Mouse (Mus musculus): Measurements from ENCODE around the gene Parp16. TPM values are rescaled to one million over a fixed set of nuclear protein-coding genes. Genes with fewer than 3 reads are reported as not detected.

The Parp16 gene
- polyA plus RNA-seq, 1 experiment = 2.9 TPM

GRCm38 (mm10) chr9:65177912-65178311, 17.2 kb upstream of the Parp16 start:
- Histone ChIP-seq H3K4me1 (ENCODE audit: control insufficient read depth, insufficient read depth, low read length) (no peaks in the 10 kb centered on the region), H3K4me3 (ENCODE audit: insufficient read depth, low read length) (no peak overlapping the region), H3K27ac (ENCODE audit: insufficient read depth, low read depth, low read length) (no peak overlapping the region)
- TF ChIP-seq POLR2A (IDR thresholded peaks at IDR 0.05; ENCODE audit: borderline replicate concordance, low read depth, low read length) = no peak
- TF ChIP-seq CTCF (IDR thresholded peaks at IDR 0.05; ENCODE audit: low read depth, low read length) = no peak

- Histone ChIP-seq H3K27ac (ENCODE audit: insufficient read depth, low read depth, low read length) (no peak overlapping the region), H3K4me3 (ENCODE audit: insufficient read depth, low read length) (no peak overlapping the region), H3K4me1 (ENCODE audit: control insufficient read depth, insufficient read depth, low read length) (no peaks in the 10 kb centered on the region)
- TF ChIP-seq CTCF (IDR thresholded peaks at IDR 0.05; ENCODE audit: low read depth, low read length) = no peak
- TF ChIP-seq POLR2A (IDR thresholded peaks at IDR 0.05; ENCODE audit: borderline replicate concordance, low read depth, low read length) = no peak
These were observed 16.6 kb upstream of the Parp16 start for GRCm38 (mm10) chr9:65178336-65179213.

- Histone ChIP-seq H3K4me1 (ENCODE audit: control insufficient read depth, insufficient read depth, low read length) (no peaks in the 10 kb centered on the region), H3K27ac (ENCODE audit: insufficient read depth, low read depth, low read length) (no peak overlapping the region), H3K4me3 (ENCODE audit: insufficient read depth, low read length) (no peak overlapping the region)
- no peak for TF ChIP-seq POLR2A (IDR thresholded peaks at IDR 0.05; ENCODE audit: borderline replicate concordance, low read depth, low read length)
- no peak for TF ChIP-seq CTCF (IDR thresholded peaks at IDR 0.05; ENCODE audit: low read depth, low read length)
These were observed 15.1 kb upstream of the Parp16 start for GRCm38 (mm10) chr9:65179817-65180624.

GRCm38 (mm10) chr9:65188599-65188998, 6.6 kb upstream of the Parp16 start:
- TF ChIP-seq POLR2A (IDR thresholded peaks at IDR 0.05; ENCODE audit: borderline replicate concordance, low read depth, low read length) = no peak
- TF ChIP-seq CTCF (IDR thresholded peaks at IDR 0.05; ENCODE audit: low read depth, low read length) = peak; percentile 37; the same call in 1 of the 2 replicates
- H3K4me3 ChIP-seq (ENCODE audit: insufficient read depth, low read length) = no peak overlapping the region
- H3K4me1 ChIP-seq (ENCODE audit: control insufficient read depth, insufficient read depth, low read length) = peaks cover 6% of the 10 kb centered on the region; the same call in 1 of the 2 replicates
- H3K27ac ChIP-seq (ENCODE audit: insufficient read depth, low read depth, low read length) = no peak overlapping the region

GRCm38 (mm10) chr9:65190306-65190705, 4.8 kb upstream of the Parp16 start:
- Histone ChIP-seq H3K27ac (ENCODE audit: insufficient read depth, low read depth, low read length) (no peak overlapping the region), H3K4me3 (ENCODE audit: insufficient read depth, low read length) (no peak overlapping the region), H3K4me1 (ENCODE audit: control insufficient read depth, insufficient read depth, low read length) (peaks cover 22% of the 10 kb centered on the region)
- no peak for TF ChIP-seq POLR2A (IDR thresholded peaks at IDR 0.05; ENCODE audit: borderline replicate concordance, low read depth, low read length)
- no peak for TF ChIP-seq CTCF (IDR thresholded peaks at IDR 0.05; ENCODE audit: low read depth, low read length)

GRCm38 (mm10) chr9:65191389-65191754, 3.8 kb upstream of the Parp16 start:
- no peak overlapping the region for H3K4me3 ChIP-seq (ENCODE audit: insufficient read depth, low read length)
- H3K4me1 ChIP-seq (ENCODE audit: control insufficient read depth, insufficient read depth, low read length) = peaks cover 25% of the 10 kb centered on the region
- TF ChIP-seq POLR2A (IDR thresholded peaks at IDR 0.05; ENCODE audit: borderline replicate concordance, low read depth, low read length) (no peak), CTCF (IDR thresholded peaks at IDR 0.05; ENCODE audit: low read depth, low read length) (no peak)
- no peak overlapping the region for H3K27ac ChIP-seq (ENCODE audit: insufficient read depth, low read depth, low read length)

GRCm38 (mm10) chr9:65191755-65192469, 3.2 kb upstream of the Parp16 start:
- Histone ChIP-seq H3K4me3 (ENCODE audit: insufficient read depth, low read length) (no peak overlapping the region), H3K4me1 (ENCODE audit: control insufficient read depth, insufficient read depth, low read length) (peaks cover 25% of the 10 kb centered on the region), H3K27ac (ENCODE audit: insufficient read depth, low read depth, low read length) (no peak overlapping the region)
- TF ChIP-seq POLR2A (IDR thresholded peaks at IDR 0.05; ENCODE audit: borderline replicate concordance, low read depth, low read length) = no peak

- no peak overlapping the region for H3K27ac ChIP-seq (ENCODE audit: insufficient read depth, low read depth, low read length)
- H3K4me1 ChIP-seq (ENCODE audit: control insufficient read depth, insufficient read depth, low read length) = peaks cover 32% of the 10 kb centered on the region
- TF ChIP-seq POLR2A (IDR thresholded peaks at IDR 0.05; ENCODE audit: borderline replicate concordance, low read depth, low read length) = no peak
- no peak for TF ChIP-seq CTCF (IDR thresholded peaks at IDR 0.05; ENCODE audit: low read depth, low read length)
- H3K4me3 ChIP-seq (ENCODE audit: insufficient read depth, low read length) = no peak overlapping the region
These were observed 1.9 kb upstream of the Parp16 start for GRCm38 (mm10) chr9:65193214-65193613.

GRCm38 (mm10) chr9:65195621-65195981, 448 bp downstream of the Parp16 start:
- Histone ChIP-seq H3K4me1 (ENCODE audit: control insufficient read depth, insufficient read depth, low read length) (peaks cover 43% of the 10 kb centered on the region), H3K27ac (ENCODE audit: insufficient read depth, low read depth, low read length) (peak overlapping the region; percentile 67), H3K4me3 (ENCODE audit: insufficient read depth, low read length) (no peak overlapping the region)
- TF ChIP-seq POLR2A (IDR thresholded peaks at IDR 0.05; ENCODE audit: borderline replicate concordance, low read depth, low read length) (peak; percentile 73; the same call in 1 of the 2 replicates), CTCF (IDR thresholded peaks at IDR 0.05; ENCODE audit: low read depth, low read length) (no peak)
